Comparison of ENCODE assay signal across 16 mouse cellular contexts in the genomic region with DNA sequence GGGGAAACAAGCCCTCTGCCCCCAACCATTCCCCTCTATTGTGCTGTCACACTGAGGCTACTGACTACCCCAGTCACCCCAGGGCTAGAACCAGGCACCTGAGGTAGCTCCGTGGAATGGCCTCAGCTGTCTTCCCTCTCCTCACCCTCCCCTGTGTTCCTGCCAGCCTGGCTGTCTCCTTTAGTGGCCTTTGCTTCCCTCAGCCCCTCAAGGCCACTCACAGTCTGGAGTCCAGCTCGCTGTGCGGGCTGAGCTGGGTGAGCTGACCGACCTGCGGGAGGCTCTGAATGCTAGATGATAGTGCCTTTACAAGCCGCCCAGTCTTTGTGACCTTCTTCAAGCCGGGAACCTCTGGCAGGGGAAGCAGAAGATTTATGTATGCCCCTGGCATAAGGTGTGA. TPM values are rescaled to one million over a fixed set of nuclear protein-coding genes. Genes with fewer than 3 reads are reported as not detected.
"Had no signal": no experiment of that assay in that cellular context is flagged by ENCODE, and none has a peak within 500 bp of the region (broad histone marks: within the 10 kb centered on the region; RNA-seq: fewer than 3 reads in every experiment).

No protein-coding gene starts in this region.

- DNase-seq: kidney, adult 2 months; kidney, postnatal 14 days; left cerebral cortex, postnatal 4 days; lung, embryonic 14.5 days; lung, postnatal 10 days; midbrain, embryonic 14.5 days; right cerebral cortex, postnatal 4 days; spleen, adult 18-20 months; thymus, postnatal 4 days had no signal

- H3K27ac ChIP-seq: kidney, embryonic 15.5 days; limb, embryonic 13.5 days; liver, embryonic 12.5 days; midbrain, embryonic 10.5 days; neural tube, embryonic 15.5 days had no signal

- H3K4me2 ChIP-seq: kidney, embryonic 15.5 days; limb, embryonic 13.5 days; liver, embryonic 12.5 days; lung, embryonic 14.5 days; neural tube, embryonic 15.5 days had no signal

- H3K27me3 ChIP-seq: kidney, embryonic 15.5 days; limb, embryonic 13.5 days; liver, embryonic 12.5 days; neural tube, embryonic 15.5 days had no signal

- H3K4me3 ChIP-seq: kidney, embryonic 15.5 days; limb, embryonic 13.5 days; liver, embryonic 12.5 days; midbrain, embryonic 10.5 days; myocyte; neural tube, embryonic 15.5 days had no signal

- ATAC-seq: liver, embryonic 12.5 days had no signal

- H3K4me1 ChIP-seq: kidney, embryonic 15.5 days; limb, embryonic 13.5 days; midbrain, embryonic 10.5 days; neural tube, embryonic 15.5 days had no signal

- H3K9ac ChIP-seq: kidney, embryonic 15.5 days; limb, embryonic 13.5 days; liver, embryonic 12.5 days; lung, embryonic 14.5 days; neural tube, embryonic 15.5 days had no signal

- H3K9me3 ChIP-seq: kidney, embryonic 15.5 days; limb, embryonic 13.5 days; liver, embryonic 12.5 days; midbrain, embryonic 10.5 days; neural tube, embryonic 15.5 days had no signal

- H3K36me3 ChIP-seq: kidney, embryonic 15.5 days; limb, embryonic 13.5 days; liver, embryonic 12.5 days; midbrain, embryonic 10.5 days; neural tube, embryonic 15.5 days had no signal

RNA-seq across cellular contexts. Expression of a gene that starts 16.7 kb away (rescaled TPM):
- total RNA-seq: megakaryocyte, adult 5-6 weeks had no signal
- polyA plus RNA-seq: liver, embryonic 12.5 days had no signal

RNA-seq across cellular contexts. Expression of a gene that starts 50.5 kb away (rescaled TPM):
- total RNA-seq: megakaryocyte, adult 5-6 weeks had no signal
